Mouse (Mus musculus) heart, postnatal 4 days (tissue): Measurements from ENCODE around the gene Camk1d. TPM values are rescaled to one million over a fixed set of nuclear protein-coding genes. Genes with fewer than 3 reads are reported as not detected.
"Not testable (repeated sequence)": the region's sequence is repeated elsewhere in the genome, so short reads cannot be mapped to it uniquely, and the experiment has no call there.

Source experiments
- DNase-seq: peaks from one replicate; pipeline ENCODE4 v3.0.0; 2021
- total RNA-seq, 2 experiments: library from RNA; stranded (reverse); gene quantifications; 2 replicates each; pipeline ENCODE4 v1.2.3; 2021

The Camk1d gene
- total RNA-seq, 2 experiments from 2014 or later = 12.6 to 15.2 TPM

- DNase-seq = no peak
Observed at GRCm38 (mm10) chr2:5561446-5561845, 152.9 kb downstream of the Camk1d start.

GRCm38 (mm10) chr2:5553264-5553663 is 161.1 kb downstream of the Camk1d start:
- DNase-seq = no peak

DNA sequence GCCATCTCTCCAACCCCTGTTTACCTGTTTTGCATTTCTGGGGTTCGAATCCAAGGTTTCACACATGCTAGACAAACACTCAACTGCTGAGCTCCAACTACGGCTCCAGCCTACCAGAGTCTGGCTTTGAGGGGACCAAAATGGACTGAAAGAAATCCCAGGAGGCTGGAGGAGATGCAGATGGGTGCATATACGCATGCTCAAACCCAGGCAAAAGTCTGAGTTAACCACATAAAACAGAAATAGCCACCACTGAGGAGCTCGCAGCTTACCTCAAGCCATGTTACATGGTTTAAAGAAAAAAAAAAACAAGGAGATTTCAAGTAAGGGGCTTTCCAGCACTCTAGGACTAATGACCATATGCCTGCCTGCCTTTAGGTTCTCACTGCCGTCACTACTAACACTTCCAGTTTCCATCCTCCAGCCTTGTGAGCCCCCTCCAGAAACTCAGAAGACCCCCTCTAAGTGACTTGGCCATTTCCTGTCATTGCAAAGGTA is 162.5 kb downstream of the Camk1d start:
- no peak for DNase-seq

DNA sequence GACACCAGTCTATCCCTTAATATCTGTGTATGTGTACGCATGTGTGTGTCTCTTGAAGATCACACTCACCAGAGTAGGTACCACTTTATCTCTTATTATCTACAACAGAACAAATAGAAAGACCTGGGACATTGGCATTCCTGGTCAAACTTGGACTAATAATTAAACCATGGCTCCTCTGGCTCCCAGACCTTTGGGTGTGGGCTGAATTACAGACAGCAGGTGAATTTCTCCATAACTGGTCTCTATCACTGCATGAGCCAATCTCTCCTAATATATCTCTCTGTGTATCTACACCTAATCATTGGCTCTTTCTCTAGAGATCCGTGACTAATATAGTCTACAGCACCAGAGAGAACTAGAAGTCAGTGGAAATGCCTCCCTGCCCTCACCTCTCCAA is 165.0 kb downstream of the Camk1d start:
- no peak for DNase-seq

DNA sequence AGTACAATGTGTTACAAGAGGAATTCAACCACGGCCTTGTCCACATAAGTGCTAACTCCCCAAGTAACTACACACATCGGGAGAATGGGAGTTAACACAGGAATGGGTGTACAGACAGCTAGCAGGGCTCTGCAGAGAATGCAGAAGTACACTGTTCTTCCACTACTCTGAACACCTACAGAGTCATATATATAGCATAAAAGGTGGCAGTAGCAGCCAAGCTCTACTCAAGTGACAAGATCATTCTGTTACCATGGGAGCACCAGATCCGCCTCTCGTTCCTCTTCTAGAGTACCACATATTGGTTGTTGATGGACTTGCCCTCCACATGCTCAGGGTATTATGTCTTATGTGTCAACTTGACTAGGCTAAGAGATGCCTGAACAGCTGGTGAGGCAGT is 165.4 kb downstream of the Camk1d start:
- DNase-seq = no peak

- DNase-seq = no peak
Observed at GRCm38 (mm10) chr2:5540870-5541269, 173.4 kb downstream of the Camk1d start.

DNA sequence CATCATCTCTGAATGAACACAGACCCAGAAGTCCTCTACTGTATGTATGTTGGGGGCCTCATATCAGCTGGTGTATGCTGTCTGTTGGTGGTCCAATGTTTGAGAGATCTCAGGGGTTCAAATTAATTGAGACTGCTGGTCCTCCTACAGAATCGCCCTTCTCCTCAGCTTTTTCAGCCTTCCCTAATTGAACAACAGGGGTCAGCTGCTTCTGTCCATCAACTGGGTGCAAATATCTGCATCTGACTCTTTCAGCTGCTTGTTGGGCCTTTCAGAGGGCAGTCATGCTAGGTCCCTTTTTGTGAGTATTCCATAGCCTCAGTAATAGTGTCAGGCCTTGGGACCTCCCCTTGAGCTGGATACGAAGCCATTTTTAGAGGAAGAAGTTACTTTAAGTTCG is 174.4 kb downstream of the Camk1d start:
- not testable (repeated sequence) for DNase-seq

DNA sequence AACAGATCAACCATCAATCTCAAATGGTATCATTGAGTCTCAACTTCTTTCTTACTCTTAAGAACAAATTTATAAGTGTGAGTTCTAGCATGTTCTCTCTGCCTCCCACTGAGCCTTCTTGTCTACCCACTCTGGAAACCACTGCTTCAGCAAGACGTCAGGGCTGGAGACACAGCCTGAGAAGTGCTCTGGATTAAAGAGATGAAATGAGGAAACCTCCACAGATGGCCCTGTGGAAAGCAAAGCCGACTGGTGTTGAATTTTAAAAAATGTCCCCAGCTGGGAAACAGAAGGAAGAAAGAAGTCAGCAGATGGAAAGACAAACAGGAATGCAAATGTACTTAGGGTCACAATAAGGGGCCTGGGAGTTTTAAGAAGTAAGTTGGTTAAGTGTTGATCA is 180.4 kb downstream of the Camk1d start:
- no peak for DNase-seq

GRCm38 (mm10) chr2:5529992-5530391 is 184.3 kb downstream of the Camk1d start:
- no peak for DNase-seq

DNA sequence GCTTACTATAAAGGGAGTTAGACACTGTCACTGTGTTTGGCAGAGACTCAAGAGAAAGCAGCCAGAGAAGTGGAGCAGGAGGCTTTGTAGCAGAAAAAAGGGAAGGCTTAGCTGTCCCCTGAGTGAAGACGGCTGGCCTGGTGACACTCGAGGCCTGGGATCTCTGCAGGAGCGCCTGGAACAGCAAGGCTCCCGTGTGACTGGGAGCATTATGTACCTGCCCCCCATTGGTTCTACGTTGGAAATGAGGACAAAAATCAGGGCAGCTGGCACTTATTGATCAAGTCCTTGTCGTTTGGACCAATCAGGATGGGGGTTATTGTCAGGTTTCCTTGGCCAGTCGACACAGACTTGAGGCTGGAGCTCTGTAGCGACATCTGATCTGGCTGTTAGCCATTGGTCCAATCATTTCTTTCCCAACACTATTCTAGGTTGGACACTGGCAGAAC is 195.1 kb downstream of the Camk1d start:
- DNase-seq = peak; percentile 37

GRCm38 (mm10) chr2:5515106-5515505 is 199.2 kb downstream of the Camk1d start:
- no peak for DNase-seq

GRCm38 (mm10) chr2:5514095-5514494 is 200.2 kb downstream of the Camk1d start:
- DNase-seq = no peak

GRCm38 (mm10) chr2:5513621-5514020 is 200.7 kb downstream of the Camk1d start:
- DNase-seq = no peak

- DNase-seq = no peak
Observed at GRCm38 (mm10) chr2:5510042-5510441, 204.3 kb downstream of the Camk1d start.

DNA sequence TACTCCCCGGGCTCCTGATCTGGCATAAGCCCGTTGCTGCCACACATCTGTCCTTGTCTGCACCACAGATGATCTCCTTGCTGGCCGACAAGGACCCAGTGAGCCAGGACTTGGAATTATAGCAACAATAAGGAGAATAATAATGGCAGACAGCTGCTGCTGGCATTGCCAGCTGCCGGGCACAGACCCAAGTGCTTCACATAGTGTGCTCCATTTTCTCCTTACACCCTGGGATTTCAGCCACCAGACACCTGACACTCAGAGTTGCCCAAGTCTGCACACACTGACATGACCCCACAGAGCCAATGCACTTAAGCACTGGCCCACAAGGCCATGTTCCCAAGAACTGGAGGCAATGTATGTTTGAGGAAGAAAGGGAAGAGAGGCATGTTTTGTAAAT is 214.7 kb downstream of the Camk1d start:
- DNase-seq = peak; percentile 12

DNA sequence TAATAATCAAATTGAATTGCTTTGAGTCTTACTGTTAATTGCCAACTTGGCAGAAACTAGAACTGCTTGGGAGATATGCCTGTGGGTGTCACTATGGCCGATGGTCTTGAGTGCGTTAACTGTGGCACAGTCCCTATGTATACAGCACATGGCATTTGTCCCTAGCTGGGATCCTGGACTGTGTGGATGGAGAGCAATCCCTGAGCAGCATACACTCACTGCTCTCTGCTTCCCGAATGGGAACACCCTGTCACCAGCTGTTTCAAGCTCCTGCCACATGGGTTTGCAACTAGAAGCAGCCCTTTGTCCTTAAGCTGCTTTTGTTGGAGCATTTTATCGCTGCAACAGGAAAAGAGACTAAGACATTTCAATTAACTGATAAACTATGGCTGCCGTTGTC is 224.4 kb downstream of the Camk1d start:
- peak; percentile 12 for DNase-seq

GRCm38 (mm10) chr2:5487344-5487743 is 227.0 kb downstream of the Camk1d start:
- DNase-seq = no peak

DNA sequence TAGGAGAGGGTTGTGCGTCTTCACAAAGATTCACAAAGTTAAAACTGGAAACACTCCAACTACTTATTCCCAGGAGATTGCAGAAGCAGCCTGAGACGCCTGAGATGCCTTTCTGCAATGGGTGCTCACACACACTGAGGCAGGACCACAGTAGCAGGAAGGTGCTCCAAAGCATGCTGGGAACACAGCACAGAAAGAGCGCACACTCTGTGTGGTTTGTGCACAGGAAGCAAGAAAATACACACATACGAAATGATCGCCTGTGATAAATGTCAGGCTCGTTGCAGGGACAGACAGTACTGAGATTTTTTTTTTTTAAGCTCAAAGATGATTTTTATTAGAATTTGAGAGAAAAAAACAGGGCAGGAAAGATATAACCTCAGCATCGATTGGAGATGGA is 227.7 kb downstream of the Camk1d start:
- DNase-seq = no peak

DNA sequence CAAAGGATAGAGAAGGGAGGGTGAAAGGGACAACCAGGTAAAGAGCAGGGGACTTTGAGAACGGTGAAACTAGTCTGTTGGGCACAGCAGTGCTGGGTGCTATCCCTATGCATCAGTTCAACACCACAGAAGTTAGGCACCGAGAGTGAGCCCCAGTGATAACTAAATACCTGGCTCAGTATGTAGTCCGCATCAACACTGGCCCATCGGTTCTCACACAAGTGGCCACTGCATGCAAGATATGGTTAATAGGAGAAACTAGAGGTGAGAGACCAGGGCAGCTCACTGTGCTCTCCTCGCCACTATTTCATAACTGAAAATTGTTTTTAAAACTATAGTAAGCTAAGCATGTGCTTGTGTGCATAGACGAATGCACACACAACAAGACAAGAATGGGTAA is 228.5 kb downstream of the Camk1d start:
- no peak for DNase-seq

- DNase-seq = no peak
Observed at GRCm38 (mm10) chr2:5479886-5480285, 234.4 kb downstream of the Camk1d start.

- DNase-seq = no peak
Observed at GRCm38 (mm10) chr2:5478709-5479108, 235.6 kb downstream of the Camk1d start.

DNA sequence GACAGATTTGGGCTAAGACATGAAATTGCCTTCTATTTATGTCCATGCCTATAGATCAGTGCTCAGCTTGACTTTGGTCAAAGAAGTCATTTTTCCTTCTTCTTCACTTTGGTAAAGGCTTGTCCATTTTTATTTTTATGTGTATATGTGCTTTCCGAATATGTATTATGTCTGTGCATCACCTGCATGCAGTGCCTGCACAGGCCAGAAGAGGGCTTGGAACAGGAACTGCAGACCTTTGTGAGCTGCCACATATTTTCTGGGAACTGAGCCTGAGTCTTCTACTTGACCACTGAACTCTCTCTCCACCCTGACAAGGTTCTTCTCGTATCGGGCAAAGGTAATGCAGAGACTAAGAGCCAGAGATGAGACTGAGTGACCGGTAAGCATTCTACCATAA is 236.1 kb downstream of the Camk1d start:
- DNase-seq = no peak

DNA sequence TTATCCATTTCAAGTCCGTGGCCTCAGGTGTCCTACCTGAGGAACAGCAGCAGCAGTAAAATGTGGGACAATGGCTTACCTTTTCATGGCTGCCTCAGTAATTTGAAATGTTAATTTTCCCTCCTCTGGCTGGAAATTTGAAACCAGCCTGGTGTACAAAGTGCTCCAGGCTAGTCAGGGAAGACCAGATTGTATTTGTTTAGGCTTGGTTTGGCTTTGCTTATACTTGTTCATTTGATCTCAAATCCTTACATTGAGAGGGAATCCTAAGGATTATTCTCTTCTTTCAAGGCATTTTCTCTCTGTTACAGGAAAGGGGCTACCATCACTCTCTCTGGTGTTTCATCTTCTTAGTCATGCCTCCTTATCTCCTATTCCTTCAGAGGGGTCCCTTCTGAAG is 236.8 kb downstream of the Camk1d start:
- DNase-seq = no peak

- no peak for DNase-seq
Observed at GRCm38 (mm10) chr2:5469366-5469941, 244.9 kb downstream of the Camk1d start.

- DNase-seq = no peak
Observed at GRCm38 (mm10) chr2:5467537-5467936, 246.8 kb downstream of the Camk1d start.
